Mouse (Mus musculus): ENCODE results near the gene Slc36a3. TPM values are rescaled to one million over a fixed set of nuclear protein-coding genes. Genes with fewer than 3 reads are reported as not detected.
"Not testable (repeated sequence)": the region's sequence is repeated elsewhere in the genome, so short reads cannot be mapped to it uniquely, and the experiment has no call there.

The Slc36a3 gene
- total RNA-seq, 2 experiments from 2014 or later = not detected

- DNase-seq (ENCODE audit: low spot score in 2 of 2) = no peak
These were observed 4.7 kb downstream of the Slc36a3 start for GRCm38 (mm10) chr11:55146855-55147254.

GRCm38 (mm10) chr11:55144011-55144410 lies 7.5 kb downstream of the Slc36a3 start:
- no peak for DNase-seq (ENCODE audit: low spot score in 2 of 2)

GRCm38 (mm10) chr11:55141502-55141901 lies 10.0 kb downstream of the Slc36a3 start:
- no peak for DNase-seq (ENCODE audit: low spot score in 2 of 2)

- no peak for DNase-seq (ENCODE audit: low spot score in 2 of 2)
These were observed 13.9 kb downstream of the Slc36a3 start for GRCm38 (mm10) chr11:55137646-55138045.

GRCm38 (mm10) chr11:55136770-55137547 lies 14.5 kb downstream of the Slc36a3 start:
- peak in 1 of 2 experiments; percentile 20 for DNase-seq (ENCODE audit: low spot score in 2 of 2)

- no peak for DNase-seq (ENCODE audit: low spot score in 2 of 2)
These were observed 16.6 kb downstream of the Slc36a3 start for GRCm38 (mm10) chr11:55134871-55135270.

- DNase-seq (ENCODE audit: low spot score in 2 of 2) = no peak
These were observed 17.1 kb downstream of the Slc36a3 start for GRCm38 (mm10) chr11:55134407-55134806.

- no peak for DNase-seq (ENCODE audit: low spot score in 2 of 2)
These were observed 18.3 kb downstream of the Slc36a3 start for GRCm38 (mm10) chr11:55133204-55133603.

- no peak for DNase-seq (ENCODE audit: low spot score in 2 of 2)
These were observed 19.6 kb downstream of the Slc36a3 start for GRCm38 (mm10) chr11:55131946-55132345.

- DNase-seq (ENCODE audit: low spot score in 2 of 2) = no peak
These were observed 20.3 kb downstream of the Slc36a3 start for GRCm38 (mm10) chr11:55131077-55131742.

GRCm38 (mm10) chr11:55128411-55128810 lies 23.1 kb downstream of the Slc36a3 start:
- DNase-seq (ENCODE audit: low spot score in 2 of 2) = no peak

GRCm38 (mm10) chr11:55127937-55128336 lies 23.6 kb downstream of the Slc36a3 start:
- DNase-seq (ENCODE audit: low spot score in 2 of 2) = no peak

- no peak for DNase-seq (ENCODE audit: low spot score in 2 of 2)
These were observed 24.8 kb downstream of the Slc36a3 start for GRCm38 (mm10) chr11:55126663-55127062.

- DNase-seq (ENCODE audit: low spot score in 2 of 2) = no peak
These were observed 30.1 kb downstream of the Slc36a3 start for GRCm38 (mm10) chr11:55121430-55121829.

- DNase-seq (ENCODE audit: low spot score in 2 of 2) = no peak
These were observed 30.7 kb downstream of the Slc36a3 start for GRCm38 (mm10) chr11:55120821-55121271.

GRCm38 (mm10) chr11:55120279-55120678 lies 31.2 kb downstream of the Slc36a3 start:
- DNase-seq (ENCODE audit: low spot score in 2 of 2) = no peak

GRCm38 (mm10) chr11:55117031-55117430 lies 34.5 kb downstream of the Slc36a3 start:
- DNase-seq (ENCODE audit: low spot score in 2 of 2) = no peak

- DNase-seq (ENCODE audit: low spot score in 2 of 2) = no peak
These were observed 35.5 kb downstream of the Slc36a3 start for GRCm38 (mm10) chr11:55116004-55116403.

- DNase-seq (ENCODE audit: low spot score in 2 of 2) = no peak
These were observed 37.2 kb downstream of the Slc36a3 start for GRCm38 (mm10) chr11:55114291-55114690.

GRCm38 (mm10) chr11:55113861-55114250 lies 37.7 kb downstream of the Slc36a3 start:
- not testable (repeated sequence) for DNase-seq (ENCODE audit: low spot score in 2 of 2)

GRCm38 (mm10) chr11:55113209-55113860 lies 38.2 kb downstream of the Slc36a3 start:
- DNase-seq (ENCODE audit: low spot score in 2 of 2) = no peak

GRCm38 (mm10) chr11:55110566-55111169 lies 40.8 kb downstream of the Slc36a3 start:
- DNase-seq (ENCODE audit: low spot score in 2 of 2) = no peak

All from layer of hippocampus, postnatal 10 days (tissue).